Mouse (Mus musculus): Measurements from ENCODE around the gene Mansc1. TPM values are rescaled to one million over a fixed set of nuclear protein-coding genes. Genes with fewer than 3 reads are reported as not detected.

Gene Mansc1
- polyA plus RNA-seq, 1 experiment: 0.59 TPM

DNA sequence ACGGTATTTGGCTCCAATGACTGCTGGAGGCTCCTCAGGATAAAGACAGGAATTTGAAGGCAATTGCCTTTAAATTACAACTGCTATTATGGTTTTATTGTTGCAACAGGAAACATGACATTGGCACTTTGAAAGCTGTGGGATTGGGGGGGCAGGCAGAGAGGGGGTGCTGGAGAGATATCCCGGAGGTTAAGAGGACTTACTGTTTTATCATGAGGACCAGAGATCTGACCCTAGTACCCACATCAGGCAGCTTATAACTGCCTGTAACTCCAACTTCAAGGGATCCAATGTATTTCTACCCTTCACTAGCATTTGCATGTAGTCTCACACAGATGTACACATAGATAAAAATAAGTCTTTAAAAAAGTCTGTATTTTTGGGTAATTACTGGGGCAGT lies 36.2 kb upstream of the Mansc1 start:
- no peaks in the 10 kb centered on the region for H3K36me3 ChIP-seq (ENCODE audit: control insufficient read depth, insufficient read depth, low read length)
- H3K4me3 ChIP-seq (ENCODE audit: control insufficient read depth, low read depth, low read length): no peak overlapping the region
- no peaks in the 10 kb centered on the region for H3K4me1 ChIP-seq (ENCODE audit: control insufficient read depth, insufficient read depth, low read length)
- no peaks in the 10 kb centered on the region for H3K27me3 ChIP-seq (ENCODE audit: control insufficient read depth, insufficient read depth, low read length)
- TF ChIP-seq POLR2A (IDR thresholded peaks at IDR 0.05; ENCODE audit: control insufficient read depth, low read depth, low read length) (no peak), CTCF (IDR thresholded peaks at IDR 0.05; ENCODE audit: control insufficient read depth, insufficient read depth, insufficient replicate concordance, low read depth, low read length) (no peak)
- H3K27ac ChIP-seq (ENCODE audit: control insufficient read depth, insufficient read depth, low read depth, low read length): no peak overlapping the region

DNA sequence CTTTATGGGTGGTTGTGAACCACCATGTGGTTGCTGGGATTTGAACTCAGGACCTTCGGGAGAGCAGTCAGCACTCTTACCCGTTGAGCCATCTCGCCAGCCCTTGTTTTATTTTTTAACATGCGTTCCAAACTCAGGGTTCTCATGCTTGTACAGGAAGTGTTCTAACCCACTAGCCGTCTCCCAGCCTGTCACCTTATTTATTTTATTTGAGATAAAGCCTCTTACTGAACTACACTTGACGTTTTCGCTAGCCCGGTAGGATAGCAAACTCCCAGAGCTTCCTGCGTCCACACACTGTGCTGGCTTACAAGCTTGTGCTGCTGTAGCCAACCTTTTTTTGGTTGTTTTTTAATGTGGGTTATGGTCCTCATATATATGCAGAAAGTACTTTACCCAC lies 33.5 kb upstream of the Mansc1 start:
- no peaks in the 10 kb centered on the region for H3K36me3 ChIP-seq (ENCODE audit: control insufficient read depth, insufficient read depth, low read length)
- H3K27me3 ChIP-seq (ENCODE audit: control insufficient read depth, insufficient read depth, low read length): no peaks in the 10 kb centered on the region
- no peak for TF ChIP-seq POLR2A (IDR thresholded peaks at IDR 0.05; ENCODE audit: control insufficient read depth, low read depth, low read length)
- no peak for TF ChIP-seq CTCF (IDR thresholded peaks at IDR 0.05; ENCODE audit: control insufficient read depth, insufficient read depth, insufficient replicate concordance, low read depth, low read length)
- no peaks in the 10 kb centered on the region for H3K4me1 ChIP-seq (ENCODE audit: control insufficient read depth, insufficient read depth, low read length)
- no peak overlapping the region for H3K27ac ChIP-seq (ENCODE audit: control insufficient read depth, insufficient read depth, low read depth, low read length)
- no peak overlapping the region for H3K4me3 ChIP-seq (ENCODE audit: control insufficient read depth, low read depth, low read length)

- TF ChIP-seq CTCF (IDR thresholded peaks at IDR 0.05; ENCODE audit: control insufficient read depth, insufficient read depth, insufficient replicate concordance, low read depth, low read length): no peak
- no peak for TF ChIP-seq POLR2A (IDR thresholded peaks at IDR 0.05; ENCODE audit: control insufficient read depth, low read depth, low read length)
- Histone ChIP-seq H3K36me3 (ENCODE audit: control insufficient read depth, insufficient read depth, low read length) (no peaks in the 10 kb centered on the region), H3K4me3 (ENCODE audit: control insufficient read depth, low read depth, low read length) (no peak overlapping the region), H3K27ac (ENCODE audit: control insufficient read depth, insufficient read depth, low read depth, low read length) (no peak overlapping the region), H3K27me3 (ENCODE audit: control insufficient read depth, insufficient read depth, low read length) (no peaks in the 10 kb centered on the region), H3K4me1 (ENCODE audit: control insufficient read depth, insufficient read depth, low read length) (no peaks in the 10 kb centered on the region)
These were observed 32.3 kb upstream of the Mansc1 start for GRCm38 (mm10) chr6:134664573-134664972.

DNA sequence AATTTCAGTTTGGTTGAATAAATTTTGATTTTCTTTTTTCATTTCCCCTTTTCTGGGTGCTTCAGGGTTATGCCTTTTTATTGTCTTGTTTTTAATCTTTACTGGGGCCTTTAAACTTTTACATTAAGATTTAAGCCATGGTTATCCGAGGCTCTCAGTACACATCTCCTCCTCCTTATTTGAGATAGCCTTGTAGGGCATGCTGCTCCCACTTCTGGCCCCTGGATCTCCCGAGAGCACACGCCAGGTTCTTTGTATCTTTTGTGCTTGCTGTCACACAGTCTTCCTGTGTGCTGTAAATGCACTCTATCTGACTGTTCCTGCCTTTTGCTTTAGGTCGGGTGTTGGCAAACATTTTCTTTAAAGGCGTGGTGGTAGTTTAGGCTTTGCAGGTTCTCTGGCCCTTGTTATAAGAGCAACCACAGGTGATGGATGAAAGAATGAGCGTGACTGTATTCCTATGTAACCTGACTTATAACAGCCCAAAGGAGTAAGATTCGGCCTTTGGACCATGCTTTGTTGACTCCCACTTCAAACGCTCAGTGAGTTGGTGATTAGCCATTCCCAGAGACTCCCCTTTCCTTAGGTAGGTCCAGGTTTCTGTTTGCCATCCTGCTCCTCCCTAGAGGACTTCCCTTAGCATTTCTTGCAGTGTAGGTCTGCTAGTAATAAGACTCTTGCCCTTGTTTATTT lies 28.6 kb upstream of the Mansc1 start:
- no peak overlapping the region for H3K27ac ChIP-seq (ENCODE audit: control insufficient read depth, insufficient read depth, low read depth, low read length)
- H3K4me1 ChIP-seq (ENCODE audit: control insufficient read depth, insufficient read depth, low read length): no peaks in the 10 kb centered on the region
- no peak for TF ChIP-seq POLR2A (IDR thresholded peaks at IDR 0.05; ENCODE audit: control insufficient read depth, low read depth, low read length)
- TF ChIP-seq CTCF (IDR thresholded peaks at IDR 0.05; ENCODE audit: control insufficient read depth, insufficient read depth, insufficient replicate concordance, low read depth, low read length): no peak
- H3K36me3 ChIP-seq (ENCODE audit: control insufficient read depth, insufficient read depth, low read length): no peaks in the 10 kb centered on the region
- H3K27me3 ChIP-seq (ENCODE audit: control insufficient read depth, insufficient read depth, low read length): no peaks in the 10 kb centered on the region
- H3K4me3 ChIP-seq (ENCODE audit: control insufficient read depth, low read depth, low read length): no peak overlapping the region

- Histone ChIP-seq H3K27me3 (ENCODE audit: control insufficient read depth, insufficient read depth, low read length) (no peaks in the 10 kb centered on the region), H3K4me3 (ENCODE audit: control insufficient read depth, low read depth, low read length) (no peak overlapping the region), H3K4me1 (ENCODE audit: control insufficient read depth, insufficient read depth, low read length) (no peaks in the 10 kb centered on the region), H3K27ac (ENCODE audit: control insufficient read depth, insufficient read depth, low read depth, low read length) (no peak overlapping the region), H3K36me3 (ENCODE audit: control insufficient read depth, insufficient read depth, low read length) (no peaks in the 10 kb centered on the region)
- TF ChIP-seq POLR2A (IDR thresholded peaks at IDR 0.05; ENCODE audit: control insufficient read depth, low read depth, low read length) (no peak), CTCF (IDR thresholded peaks at IDR 0.05; ENCODE audit: control insufficient read depth, insufficient read depth, insufficient replicate concordance, low read depth, low read length) (no peak)
These were observed 27.0 kb upstream of the Mansc1 start for GRCm38 (mm10) chr6:134659108-134659958.

DNA sequence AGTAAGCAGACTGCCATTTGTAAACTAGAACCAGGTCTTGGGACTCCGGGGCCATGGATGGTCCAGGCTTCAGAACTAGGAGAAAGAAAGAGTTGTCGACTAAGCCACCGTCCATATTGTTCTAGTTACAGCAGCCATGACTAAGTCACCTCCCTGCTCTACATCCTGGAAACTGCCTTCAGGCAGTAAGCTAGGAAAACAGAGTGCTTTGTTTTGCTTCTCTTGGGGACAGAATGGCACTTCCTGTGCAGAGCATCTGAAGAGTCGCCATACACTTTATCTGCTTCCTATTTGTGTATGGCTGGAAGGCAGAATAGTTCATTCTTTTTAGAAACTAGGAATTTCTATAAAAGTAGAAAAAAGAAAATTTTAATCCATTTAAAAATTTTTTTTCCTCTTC lies 24.2 kb upstream of the Mansc1 start:
- H3K27ac ChIP-seq (ENCODE audit: control insufficient read depth, insufficient read depth, low read depth, low read length): no peak overlapping the region
- no peaks in the 10 kb centered on the region for H3K27me3 ChIP-seq (ENCODE audit: control insufficient read depth, insufficient read depth, low read length)
- no peak overlapping the region for H3K4me3 ChIP-seq (ENCODE audit: control insufficient read depth, low read depth, low read length)
- no peaks in the 10 kb centered on the region for H3K4me1 ChIP-seq (ENCODE audit: control insufficient read depth, insufficient read depth, low read length)
- no peaks in the 10 kb centered on the region for H3K36me3 ChIP-seq (ENCODE audit: control insufficient read depth, insufficient read depth, low read length)
- no peak for TF ChIP-seq CTCF (IDR thresholded peaks at IDR 0.05; ENCODE audit: control insufficient read depth, insufficient read depth, insufficient replicate concordance, low read depth, low read length)
- TF ChIP-seq POLR2A (IDR thresholded peaks at IDR 0.05; ENCODE audit: control insufficient read depth, low read depth, low read length): no peak

GRCm38 (mm10) chr6:134648356-134648755 lies 16.1 kb upstream of the Mansc1 start:
- H3K36me3 ChIP-seq (ENCODE audit: control insufficient read depth, insufficient read depth, low read length): no peaks in the 10 kb centered on the region; the same call in 1 of the 2 replicates
- H3K4me1 ChIP-seq (ENCODE audit: control insufficient read depth, insufficient read depth, low read length): no peaks in the 10 kb centered on the region
- no peak overlapping the region for H3K27ac ChIP-seq (ENCODE audit: control insufficient read depth, insufficient read depth, low read depth, low read length)
- H3K27me3 ChIP-seq (ENCODE audit: control insufficient read depth, insufficient read depth, low read length): no peaks in the 10 kb centered on the region
- TF ChIP-seq CTCF (IDR thresholded peaks at IDR 0.05; ENCODE audit: control insufficient read depth, insufficient read depth, insufficient replicate concordance, low read depth, low read length): no peak
- TF ChIP-seq POLR2A (IDR thresholded peaks at IDR 0.05; ENCODE audit: control insufficient read depth, low read depth, low read length): no peak
- no peak overlapping the region for H3K4me3 ChIP-seq (ENCODE audit: control insufficient read depth, low read depth, low read length)

Data from testis, adult 2 months (tissue).